10 mouse cellular contexts compared by ENCODE assay signal in the genomic region with DNA sequence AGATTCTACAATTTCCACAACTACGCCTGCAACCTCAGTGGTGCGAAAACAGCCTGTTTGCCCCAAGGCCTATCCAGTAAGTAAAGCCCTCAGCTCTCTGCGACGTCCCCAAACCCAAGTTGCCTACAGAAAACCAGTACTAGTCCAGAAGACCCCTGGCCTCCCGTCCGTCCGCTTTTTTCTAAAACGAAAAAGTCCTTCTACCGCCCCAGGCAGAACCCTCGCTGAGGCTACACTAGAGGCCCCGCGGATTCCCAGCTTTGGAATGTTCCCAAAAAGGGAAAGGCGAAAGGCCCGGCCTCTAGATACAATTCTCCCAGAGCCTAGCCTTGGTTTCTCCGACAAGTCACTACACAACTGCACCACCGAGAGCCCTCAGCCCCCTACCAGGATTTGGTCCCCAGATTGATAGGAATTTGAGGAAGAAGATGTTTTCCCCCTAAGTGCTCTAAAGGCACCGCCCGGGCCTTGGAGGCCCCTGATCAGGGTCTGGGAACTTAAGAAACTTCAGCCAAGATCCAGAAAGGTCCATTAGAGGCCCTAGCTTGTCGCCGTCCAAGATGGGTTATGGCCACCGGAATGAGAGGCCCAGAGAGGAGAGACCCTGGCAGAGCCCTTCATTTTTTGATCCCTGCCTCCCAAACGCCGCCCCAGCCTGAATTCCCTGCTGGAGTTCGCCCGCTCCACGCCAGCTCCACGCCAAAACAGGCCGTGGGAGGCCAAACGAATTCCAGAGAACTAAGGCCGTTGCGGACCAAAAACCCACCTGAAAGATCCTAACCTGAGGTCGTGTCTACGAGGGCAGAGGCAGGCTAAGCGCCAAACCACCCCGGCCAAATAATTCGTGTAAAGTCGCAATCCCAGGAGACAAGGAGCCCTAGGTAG. TPM values are rescaled to one million over a fixed set of nuclear protein-coding genes. Genes with fewer than 3 reads are reported as not detected.
DNase-seq lines count a peak whose midpoint lies in the region; ATAC-seq and TF ChIP-seq lines count a peak whose summit lies in the region.
"Had no signal": no experiment of that assay in that cellular context is flagged by ENCODE, and none has a peak within 500 bp of the region (broad histone marks: within the 10 kb centered on the region; RNA-seq: fewer than 3 reads in every experiment).

No protein-coding gene starts in this region.

- 2% methylated on average over 37 of the region's 37 CpGs for WGBS in kidney, embryonic 15.5 days
- 1% methylated on average over 37 of the region's 37 CpGs for WGBS in hindbrain, embryonic 14.5 days
- WGBS in neural tube, embryonic 11.5 days, result under 1% methylated on average over 37 of the region's 37 CpGs

- DNase-seq in kidney, adult 18-20 months, result peak; percentile 54
- no peak for DNase-seq in ES-E14 (ENCODE audit: low read depth, low spot score)
- peak; percentile 64 for DNase-seq in embryo, embryonic 9.5 days (ENCODE audit: extremely low spot score)
- no peak for DNase-seq in hindbrain, embryonic 14.5 days (ENCODE audit: low spot score)
- peak; percentile 66 for DNase-seq in neural tube, embryonic 11.5 days (ENCODE audit: low spot score)
- DNase-seq in thymus, adult 18-20 months, result no peak
- DNase-seq in gastrocnemius, adult 18-20 months (ENCODE audit: low spot score), result no peak

- no peak overlapping the region for H3K27ac ChIP-seq in kidney, embryonic 15.5 days
- no peak overlapping the region for H3K27ac ChIP-seq in ES-E14 (ENCODE audit: insufficient read depth, low read depth, low read length, poor library complexity, severe bottlenecking)
- H3K27ac ChIP-seq in hindbrain, embryonic 14.5 days, result no peak overlapping the region
- no peak overlapping the region for H3K27ac ChIP-seq in neural tube, embryonic 11.5 days (ENCODE audit: low read depth, low read length)
- H3K27ac ChIP-seq: liver, embryonic 14.5 days had no signal

- H3K9me3 ChIP-seq in kidney, embryonic 15.5 days (replicated peaks), result no peaks in the 10 kb centered on the region
- H3K9me3 ChIP-seq in ES-E14 (ENCODE audit: control insufficient read depth, insufficient read depth, low read depth, low read length), result no peaks in the 10 kb centered on the region
- no peaks in the 10 kb centered on the region for H3K9me3 ChIP-seq in hindbrain, embryonic 14.5 days (ENCODE audit: control insufficient read depth, low read length)
- H3K9me3 ChIP-seq in neural tube, embryonic 11.5 days (ENCODE audit: control insufficient read depth, low read length), result no peaks in the 10 kb centered on the region

- ATAC-seq in kidney, embryonic 15.5 days (replicated peaks; ENCODE audit: low FRiP score), result no peak
- no peak for ATAC-seq in hindbrain, embryonic 14.5 days (ENCODE audit: low FRiP score)
- no peak for ATAC-seq in neural tube, embryonic 11.5 days (ENCODE audit: insufficient read depth, low FRiP score, low TSS enrichment)
- ATAC-seq: Patski had no signal

- peaks cover 26% of the 10 kb centered on the region for H3K4me1 ChIP-seq in kidney, embryonic 15.5 days
- peaks cover 0 to 8% of the 10 kb centered on the region in 2 experiments; a peak in 1 of 4 replicates for H3K4me1 ChIP-seq in ES-E14 (ENCODE audit: control insufficient read depth in 2 of 2, insufficient read depth in 2 of 2, low read length in 2 of 2, poor library complexity in 1 of 2)
- H3K4me1 ChIP-seq in hindbrain, embryonic 14.5 days (replicated peaks; ENCODE audit: control insufficient read depth, insufficient read depth, low read length), result 0 out of 2 replicates have a peak, but pooled peaks cover 8% of the 10 kb centered on the region
- H3K4me1 ChIP-seq in neural tube, embryonic 11.5 days (ENCODE audit: control insufficient read depth, insufficient read depth, low read length), result peaks cover 15% of the 10 kb centered on the region

- no peak overlapping the region for H3K4me2 ChIP-seq in kidney, embryonic 15.5 days
- H3K4me2 ChIP-seq in hindbrain, embryonic 14.5 days (replicated peaks), result peak overlapping the region; percentile 48
- H3K4me2 ChIP-seq in neural tube, embryonic 11.5 days (ENCODE audit: low read depth), result peak overlapping the region; percentile 57; the same call in 1 of the 2 replicates

- in situ Hi-C loops in ES-E14 (cut with MboI; ENCODE audit: low sequenced_read_pairs in 2 of 2, unreplicated experiment in 2 of 2), result loop anchor here (10.0 to 25.0 kb wide), 3 partner anchors 876 to 1034 kb away; a partner anchor contains a TSS

- H3K4me3 ChIP-seq in kidney, embryonic 15.5 days (replicated peaks), result no peak overlapping the region
- H3K4me3 ChIP-seq in ES-E14 (ENCODE audit: insufficient read depth in 1 of 2, low read depth in 1 of 2, low read length in 2 of 2, poor library complexity in 1 of 2, severe bottlenecking in 1 of 2), result peak overlapping the region; percentile 68 to 72; a peak in 1 of 4 replicates
- H3K4me3 ChIP-seq in hindbrain, embryonic 14.5 days (replicated peaks; ENCODE audit: low read length), result peak overlapping the region; percentile 20
- no peak overlapping the region for H3K4me3 ChIP-seq in neural tube, embryonic 11.5 days (ENCODE audit: low read depth, low read length)

- peaks cover 100% of the 10 kb centered on the region for H3K27me3 ChIP-seq in kidney, embryonic 15.5 days
- peaks cover 92% of the 10 kb centered on the region for H3K27me3 ChIP-seq in hindbrain, embryonic 14.5 days (ENCODE audit: control insufficient read depth, insufficient read depth, low read length)
- peaks cover 99% of the 10 kb centered on the region for H3K27me3 ChIP-seq in neural tube, embryonic 11.5 days (ENCODE audit: control insufficient read depth, insufficient read depth, low read length)

- no peaks in the 10 kb centered on the region for H3K36me3 ChIP-seq in kidney, embryonic 15.5 days
- H3K36me3 ChIP-seq in ES-E14 (ENCODE audit: control insufficient read depth, insufficient read depth, low read length, poor library complexity, severe bottlenecking), result no peaks in the 10 kb centered on the region
- no peaks in the 10 kb centered on the region for H3K36me3 ChIP-seq in hindbrain, embryonic 14.5 days (replicated peaks; ENCODE audit: control insufficient read depth, insufficient read depth)
- no peaks in the 10 kb centered on the region for H3K36me3 ChIP-seq in neural tube, embryonic 11.5 days (ENCODE audit: control insufficient read depth, insufficient read depth, low read length)

- H3K9ac ChIP-seq in kidney, embryonic 15.5 days, result no peak overlapping the region
- H3K9ac ChIP-seq in ES-E14 (ENCODE audit: insufficient read depth, low read depth, low read length, poor library complexity, severe bottlenecking), result no peak overlapping the region
- H3K9ac ChIP-seq in hindbrain, embryonic 14.5 days, result no peak overlapping the region; the same call in 1 of the 2 replicates
- H3K9ac ChIP-seq in neural tube, embryonic 11.5 days (ENCODE audit: low read length), result no peak overlapping the region
- H3K9ac ChIP-seq: liver, embryonic 14.5 days had no signal

TF ChIP-seq in ES-E14, 5 proteins besides CTCF, POLR2A, EP300 and RAD21:
- no peak for TF ChIP-seq CHD2 (IDR thresholded peaks at IDR 0.05; ENCODE audit: low read depth, low read length)
- TF ChIP-seq ZNF384 (IDR thresholded peaks at IDR 0.05; ENCODE audit: low read depth, low read length), result no peak
- no peak for TF ChIP-seq MAFK (IDR thresholded peaks at IDR 0.05; ENCODE audit: insufficient read depth, low read depth, low read length)
- no peak for TF ChIP-seq HCFC1 (IDR thresholded peaks at IDR 0.05; ENCODE audit: borderline replicate concordance, insufficient read depth, low read length)
- TF ChIP-seq ZC3H11A (IDR thresholded peaks at IDR 0.05; ENCODE audit: borderline replicate concordance, low read depth, low read length), result no peak

RNA-seq across cellular contexts. Expression of a gene that starts 1.2 kb away (rescaled TPM):
- polyA plus RNA-seq in kidney, embryonic 15.5 days (2015; fragmentation: Nextera tagmentation; extraction: Ambion mirVana), result not detected in 2 replicates
- total RNA-seq in ES-E14 (2012; rRNA removed), result 0.11 and 0.18 TPM in 2 replicates
- polyA plus RNA-seq in hindbrain, embryonic 14.5 days (2014; fragmentation: Nextera tagmentation; extraction: Ambion mirVana), result 2.7 and 3.3 TPM in 2 replicates
- 0.38 and 0.77 TPM in 2 replicates for polyA plus RNA-seq in neural tube, embryonic 11.5 days (2014; fragmentation: Nextera tagmentation; extraction: Ambion mirVana)
- total RNA-seq in gastrocnemius, adult 18-20 months (2021), result not detected
- polyA plus RNA-seq: liver, embryonic 14.5 days; Patski had no signal

RNA-seq across cellular contexts. Expression of a gene that starts 48.1 kb away (rescaled TPM):
- not detected in 2 replicates for polyA plus RNA-seq in kidney, embryonic 15.5 days (2015; fragmentation: Nextera tagmentation; extraction: Ambion mirVana)
- total RNA-seq in ES-E14 (2012; rRNA removed), result not detected in 2 replicates
- 0.13 TPM in 1 of 2 replicates, not detected in the other for polyA plus RNA-seq in hindbrain, embryonic 14.5 days (2014; fragmentation: Nextera tagmentation; extraction: Ambion mirVana)
- polyA plus RNA-seq in neural tube, embryonic 11.5 days (2014; fragmentation: Nextera tagmentation; extraction: Ambion mirVana), result not detected in 2 replicates
- total RNA-seq in gastrocnemius, adult 18-20 months (2021), result not detected
- polyA plus RNA-seq: liver, embryonic 14.5 days; Patski had no signal

RNA-seq across cellular contexts. Expression of a gene that starts 54.3 kb away (rescaled TPM):
- 0.08 TPM in 1 of 2 replicates, not detected in the other for polyA plus RNA-seq in kidney, embryonic 15.5 days (2015; fragmentation: Nextera tagmentation; extraction: Ambion mirVana)
- total RNA-seq in ES-E14 (2012; rRNA removed), result not detected in 2 replicates
- polyA plus RNA-seq in hindbrain, embryonic 14.5 days (2014; fragmentation: Nextera tagmentation; extraction: Ambion mirVana), result 0.13 TPM in 1 of 2 replicates, not detected in the other
- not detected in 2 replicates for polyA plus RNA-seq in neural tube, embryonic 11.5 days (2014; fragmentation: Nextera tagmentation; extraction: Ambion mirVana)
- not detected for total RNA-seq in gastrocnemius, adult 18-20 months (2021)
- polyA plus RNA-seq: Patski had no signal

Comparison
In these comparisons a context has a peak if more than half of its experiments do, and no peak if none do; other contexts are left out.
1. DNase-seq: peak in kidney, adult 18-20 months (single experiment), embryo, embryonic 9.5 days (single experiment) and neural tube, embryonic 11.5 days (single experiment); none in ES-E14 (single experiment), hindbrain, embryonic 14.5 days (single experiment), thymus, adult 18-20 months (0 of 2) and gastrocnemius, adult 18-20 months (single experiment).
2. H3K4me3 ChIP-seq: peak in ES-E14 (2 of 2) and hindbrain, embryonic 14.5 days (single experiment); none in kidney, embryonic 15.5 days (single experiment) and neural tube, embryonic 11.5 days (single experiment).